Mouse (Mus musculus) erythroblast, embryonic 14.5 days (primary cell): ENCODE measurements around the gene Gm6899.

Experiments used
- GATA1 ChIP-seq: IDR thresholded peaks from 2 replicates; pipeline ENCODE4 v1.6.1; 2012; ENCODE audit warnings: low read length, inconsistent platforms, mixed read lengths
- TAL1 ChIP-seq: IDR thresholded peaks from 3 replicates; pipeline ENCODE4 v1.6.1; 2012; ENCODE audit warnings: low read length, inconsistent platforms, mixed read lengths

DNA sequence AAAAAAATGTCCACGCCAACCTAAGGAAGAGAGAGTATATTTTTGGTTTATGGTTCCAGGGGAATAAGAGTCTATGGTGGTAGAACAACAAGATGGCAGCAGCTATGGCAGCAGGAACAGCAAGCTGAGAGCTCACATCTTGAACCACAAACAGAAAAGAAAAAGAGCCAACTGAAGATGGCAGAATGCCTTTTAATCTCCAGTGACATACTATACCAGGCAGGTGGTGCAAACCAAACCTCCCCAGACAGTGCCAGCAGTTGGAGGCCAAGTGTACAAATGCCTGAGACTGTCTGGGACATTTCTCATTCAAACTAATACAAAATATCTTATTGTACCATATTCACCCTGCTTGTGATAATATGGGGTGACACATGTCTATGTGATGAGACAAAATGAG, 3.1 kb downstream of the Gm6899 start:
- no peak for TF ChIP-seq GATA1
- no peak for TF ChIP-seq TAL1
